Mouse (Mus musculus) megakaryocyte, embryonic 14.5 days (primary cell): ENCODE measurements around the gene Gm44965. TPM values are rescaled to one million over a fixed set of nuclear protein-coding genes. Genes with fewer than 3 reads are reported as not detected.

Source experiments
- H3K27me3 ChIP-seq: replicated peaks from 2 replicates; pipeline ENCODE3; 2012; ENCODE audit warnings: inconsistent platforms
- H3K36me3 ChIP-seq: replicated peaks from 2 replicates; pipeline ENCODE3; 2012; ENCODE audit warnings: low read length, inconsistent platforms, mixed read lengths
- H3K4me1 ChIP-seq: 2 replicates; pipeline ENCODE4 v1.6.1; 2012; ENCODE audit warnings: inconsistent platforms
- H3K4me3 ChIP-seq: replicated peaks from 2 replicates; pipeline ENCODE3; 2012; ENCODE audit warnings: moderate library complexity, mild to moderate bottlenecking, inconsistent platforms
- H3K9me3 ChIP-seq: 2 replicates; pipeline ENCODE4 v1.6.1; 2012; ENCODE audit warnings: inconsistent platforms
- FLI1 ChIP-seq: IDR thresholded peaks from 2 replicates; pipeline ENCODE4 v1.6.1; 2012; ENCODE audit warnings: low read length, inconsistent platforms, mixed read lengths
- GATA1 ChIP-seq: IDR thresholded peaks from 3 replicates; pipeline ENCODE4 v1.6.1; 2012; ENCODE audit warnings: mixed read lengths, low read length, inconsistent platforms, borderline replicate concordance
- polyA plus RNA-seq: library from polyadenylated mRNA; stranded (reverse); fragments of >175 nt; gene quantifications from 2 replicates; pipeline ENCODE4 v1.2.3, GENCODE M21; 2012; ENCODE audit warnings: low replicate concordance; ENCODE audit not compliant: insufficient read depth

Gm44965 gene
- polyA plus RNA-seq, 1 experiment, result not detected

- Histone ChIP-seq H3K9me3 (peaks cover 18% of the 10 kb centered on the region), H3K27me3 (no peaks in the 10 kb centered on the region), H3K4me3 (peak overlapping the region; percentile 100), H3K4me1 (peaks cover 88% of the 10 kb centered on the region), H3K36me3 (peaks cover 66% of the 10 kb centered on the region)
- no peak for TF ChIP-seq GATA1
- TF ChIP-seq FLI1, result no peak
These were observed 3.5 kb downstream of the Gm44965 start for GRCm38 (mm10) chr6:48597233-48597625.

- peaks cover 18% of the 10 kb centered on the region for H3K9me3 ChIP-seq
- H3K36me3 ChIP-seq, result peaks cover 75% of the 10 kb centered on the region
- TF ChIP-seq GATA1, result no peak
- no peak for TF ChIP-seq FLI1
- peak overlapping the region; percentile 91 for H3K4me3 ChIP-seq
- no peaks in the 10 kb centered on the region for H3K27me3 ChIP-seq
- H3K4me1 ChIP-seq, result peaks cover 71% of the 10 kb centered on the region
These were observed 6.9 kb downstream of the Gm44965 start for GRCm38 (mm10) chr6:48600594-48600993.

- TF ChIP-seq GATA1 (no peak), FLI1 (no peak)
These were observed 7.7 kb downstream of the Gm44965 start, which contains the start of gene Zfp775 for GRCm38 (mm10) chr6:48601271-48602079. Gene Zfp775 (plus strand): TSS chr6:48602063.

GRCm38 (mm10) chr6:48602080-48602741, 8.5 kb downstream of the Gm44965 start:
- H3K36me3 ChIP-seq, result peaks cover 59% of the 10 kb centered on the region
- H3K4me3 ChIP-seq, result peak overlapping the region; percentile 91
- peaks cover 5% of the 10 kb centered on the region for H3K9me3 ChIP-seq
- no peaks in the 10 kb centered on the region for H3K27me3 ChIP-seq
- TF ChIP-seq GATA1 (no peak), FLI1 (no peak)
- peaks cover 55% of the 10 kb centered on the region for H3K4me1 ChIP-seq

More at GRCm38 (mm10) chr6:48601271-48602079, 7.7 kb downstream of the Gm44965 start, which contains the start of gene Zfp775:
- Histone ChIP-seq H3K27me3 (no peaks in the 10 kb centered on the region), H3K4me1 (peaks cover 62% of the 10 kb centered on the region), H3K36me3 (peaks cover 66% of the 10 kb centered on the region), H3K4me3 (peak within 1 kb of the TSS; percentile 91), H3K9me3 (peaks cover 13% of the 10 kb centered on the region)

- TF ChIP-seq GATA1 (no peak), FLI1 (no peak)
- Histone ChIP-seq H3K27me3 (no peaks in the 10 kb centered on the region), H3K36me3 (peaks cover 64% of the 10 kb centered on the region), H3K9me3 (no peaks in the 10 kb centered on the region), H3K4me1 (peaks cover 36% of the 10 kb centered on the region), H3K4me3 (no peak overlapping the region)
These were observed 14.4 kb downstream of the Gm44965 start for GRCm38 (mm10) chr6:48608124-48608523.

- TF ChIP-seq FLI1 (no peak), GATA1 (no peak)
These were observed 15.8 kb downstream of the Gm44965 start for GRCm38 (mm10) chr6:48609512-48609911.

GRCm38 (mm10) chr6:48610657-48611056, 16.9 kb downstream of the Gm44965 start:
- H3K27me3 ChIP-seq, result no peaks in the 10 kb centered on the region
- H3K36me3 ChIP-seq, result peaks cover 69% of the 10 kb centered on the region
- no peak for TF ChIP-seq GATA1
- TF ChIP-seq FLI1, result no peak
- H3K4me1 ChIP-seq, result peaks cover 36% of the 10 kb centered on the region
- H3K4me3 ChIP-seq, result no peak overlapping the region
- H3K9me3 ChIP-seq, result no peaks in the 10 kb centered on the region

More at GRCm38 (mm10) chr6:48609512-48609911, 15.8 kb downstream of the Gm44965 start:
- Histone ChIP-seq H3K27me3 (no peaks in the 10 kb centered on the region), H3K4me3 (no peak overlapping the region), H3K9me3 (no peaks in the 10 kb centered on the region), H3K4me1 (peaks cover 36% of the 10 kb centered on the region), H3K36me3 (peaks cover 68% of the 10 kb centered on the region)

GRCm38 (mm10) chr6:48613464-48613863, 19.7 kb downstream of the Gm44965 start:
- H3K27me3 ChIP-seq, result no peaks in the 10 kb centered on the region
- H3K9me3 ChIP-seq, result no peaks in the 10 kb centered on the region
- no peak for TF ChIP-seq GATA1
- no peak for TF ChIP-seq FLI1
- no peak overlapping the region for H3K4me3 ChIP-seq
- H3K4me1 ChIP-seq, result peaks cover 29% of the 10 kb centered on the region
- peaks cover 89% of the 10 kb centered on the region for H3K36me3 ChIP-seq

GRCm38 (mm10) chr6:48614756-48615155, 21.0 kb downstream of the Gm44965 start:
- Histone ChIP-seq H3K4me3 (no peak overlapping the region), H3K9me3 (peaks cover 5% of the 10 kb centered on the region), H3K27me3 (no peaks in the 10 kb centered on the region), H3K36me3 (peaks cover 92% of the 10 kb centered on the region), H3K4me1 (peaks cover 16% of the 10 kb centered on the region)
- TF ChIP-seq FLI1, result no peak
- TF ChIP-seq GATA1, result no peak

GRCm38 (mm10) chr6:48620031-48620430, 26.3 kb downstream of the Gm44965 start:
- peaks cover 11% of the 10 kb centered on the region for H3K9me3 ChIP-seq
- H3K4me3 ChIP-seq, result no peak overlapping the region
- H3K4me1 ChIP-seq, result peaks cover 26% of the 10 kb centered on the region; the same call in 1 of the 2 replicates
- no peak for TF ChIP-seq FLI1
- TF ChIP-seq GATA1, result no peak
- H3K27me3 ChIP-seq, result no peaks in the 10 kb centered on the region
- peaks cover 78% of the 10 kb centered on the region for H3K36me3 ChIP-seq

GRCm38 (mm10) chr6:48622186-48622843, 28.6 kb downstream of the Gm44965 start:
- Histone ChIP-seq H3K27me3 (peaks cover 17% of the 10 kb centered on the region), H3K36me3 (peaks cover 59% of the 10 kb centered on the region), H3K9me3 (peaks cover 11% of the 10 kb centered on the region), H3K4me3 (peak overlapping the region; percentile 85), H3K4me1 (peaks cover 37% of the 10 kb centered on the region)
